Comparison of ENCODE assay signal across 7 mouse cellular contexts in genomic region chr4:156234021-156234501, GRCm38 (mm10). TPM values are rescaled to one million over a fixed set of nuclear protein-coding genes. Genes with fewer than 3 reads are reported as not detected.
DNase-seq lines count a peak whose midpoint lies in the region; ATAC-seq and TF ChIP-seq lines count a peak whose summit lies in the region.

No protein-coding gene starts in this region.

- no peak overlapping the region for H3K27ac ChIP-seq in testis, adult 2 months (ENCODE audit: control insufficient read depth, insufficient read depth, low read depth, low read length)
- H3K27ac ChIP-seq in hindbrain, embryonic 15.5 days (replicated peaks) = peak overlapping the region; percentile 90
- peak overlapping the region; percentile 71; the same call in 1 of the 2 replicates for H3K27ac ChIP-seq in midbrain, embryonic 11.5 days (ENCODE audit: low read depth, low read length)

- H3K4me3 ChIP-seq in testis, adult 2 months (ENCODE audit: control insufficient read depth, low read depth, low read length) = peak overlapping the region; percentile 70
- peak overlapping the region; percentile 97 for H3K4me3 ChIP-seq in hindbrain, embryonic 15.5 days
- H3K4me3 ChIP-seq in midbrain, embryonic 11.5 days (ENCODE audit: low read depth, low read length) = peak overlapping the region; percentile 92

- H3K9me3 ChIP-seq in hindbrain, embryonic 15.5 days = no peaks in the 10 kb centered on the region
- H3K9me3 ChIP-seq in midbrain, embryonic 11.5 days (ENCODE audit: control insufficient read depth, low read length) = no peaks in the 10 kb centered on the region

- H3K9ac ChIP-seq in hindbrain, embryonic 15.5 days = peak overlapping the region; percentile 62
- H3K9ac ChIP-seq in midbrain, embryonic 11.5 days (ENCODE audit: low read length) = peak overlapping the region; percentile 67

- H3K27me3 ChIP-seq in testis, adult 2 months (ENCODE audit: control insufficient read depth, insufficient read depth, low read length) = no peaks in the 10 kb centered on the region
- no peaks in the 10 kb centered on the region for H3K27me3 ChIP-seq in hindbrain, embryonic 15.5 days
- H3K27me3 ChIP-seq in midbrain, embryonic 11.5 days (ENCODE audit: control insufficient read depth, insufficient read depth, low read length) = no peaks in the 10 kb centered on the region

- no peak for TF ChIP-seq POLR2A in testis, adult 2 months (IDR thresholded peaks at IDR 0.05; ENCODE audit: control insufficient read depth, low read depth, low read length)

- DNase-seq in testis, postnatal 14 days (ENCODE audit: low spot score) = no peak
- peak; percentile 51 for DNase-seq in embryo, embryonic 9.5 days (ENCODE audit: extremely low spot score)
- peak; percentile 90 for DNase-seq in midbrain, embryonic 11.5 days (ENCODE audit: low spot score, missing footprints)
- DNase-seq in right cerebral cortex, postnatal 10 days (ENCODE audit: low spot score in 2 of 2) = no peak
- DNase-seq in T-cell, adult 2 months (ENCODE audit: low spot score) = no peak

- no peak for TF ChIP-seq CTCF in testis, adult 2 months (IDR thresholded peaks at IDR 0.05; ENCODE audit: control insufficient read depth, insufficient read depth, insufficient replicate concordance, low read depth, low read length)

- peak overlapping the region; percentile 93 for H3K4me2 ChIP-seq in hindbrain, embryonic 15.5 days
- peak overlapping the region; percentile 89 for H3K4me2 ChIP-seq in midbrain, embryonic 11.5 days

- peaks cover 10% of the 10 kb centered on the region for H3K4me1 ChIP-seq in testis, adult 2 months (ENCODE audit: control insufficient read depth, insufficient read depth, low read length)
- peaks cover 20% of the 10 kb centered on the region for H3K4me1 ChIP-seq in hindbrain, embryonic 15.5 days (replicated peaks)
- H3K4me1 ChIP-seq in midbrain, embryonic 11.5 days (ENCODE audit: control insufficient read depth, insufficient read depth, low read length) = peaks cover 11% of the 10 kb centered on the region

- WGBS in hindbrain, embryonic 15.5 days = 2% methylated on average over 17 of the region's 17 CpGs
- WGBS in midbrain, embryonic 11.5 days = 4% methylated on average over 16 of the region's 17 CpGs

- 0 out of 2 replicates have a peak, but pooled peaks have one; percentile 10 for ATAC-seq in hindbrain, embryonic 15.5 days (ENCODE audit: low FRiP score, low read depth)
- 0 out of 2 replicates have a peak, but pooled peaks have one; percentile 34 for ATAC-seq in midbrain, embryonic 11.5 days (ENCODE audit: low FRiP score)

- no peaks in the 10 kb centered on the region for H3K36me3 ChIP-seq in testis, adult 2 months (ENCODE audit: control insufficient read depth, insufficient read depth, low read length)
- peaks cover 35% of the 10 kb centered on the region for H3K36me3 ChIP-seq in hindbrain, embryonic 15.5 days
- peaks cover 33% of the 10 kb centered on the region for H3K36me3 ChIP-seq in midbrain, embryonic 11.5 days (ENCODE audit: control insufficient read depth, insufficient read depth, low read length)

RNA-seq across cellular contexts. Expression of gene Plekhn1, which starts 0.6 kb away (rescaled TPM):
- polyA plus RNA-seq in testis, adult 2 months (2012; rRNA removed) = 40.2 and 42.7 TPM in 2 replicates
- 26.1 and 30.4 TPM in 2 replicates for polyA plus RNA-seq in hindbrain, embryonic 15.5 days (2015; fragmentation: Nextera tagmentation; extraction: Ambion mirVana)
- polyA plus RNA-seq in midbrain, embryonic 11.5 days (2014; fragmentation: Nextera tagmentation; extraction: Ambion mirVana) = 15.6 and 18.1 TPM in 2 replicates

RNA-seq across cellular contexts. Expression of gene Noc2l, which starts 1.7 kb away (rescaled TPM):
- 13.0 and 13.6 TPM in 2 replicates for polyA plus RNA-seq in testis, adult 2 months (2012; rRNA removed)
- polyA plus RNA-seq in hindbrain, embryonic 15.5 days (2015; fragmentation: Nextera tagmentation; extraction: Ambion mirVana) = 53.4 and 59.0 TPM in 2 replicates
- 74.3 and 81.9 TPM in 2 replicates for polyA plus RNA-seq in midbrain, embryonic 11.5 days (2014; fragmentation: Nextera tagmentation; extraction: Ambion mirVana)

RNA-seq across cellular contexts. Expression of gene Perm1, which starts 18.4 kb away (rescaled TPM):
- polyA plus RNA-seq in testis, adult 2 months (2012; rRNA removed) = not detected in 2 replicates
- 1.9 and 2.5 TPM in 2 replicates for polyA plus RNA-seq in hindbrain, embryonic 15.5 days (2015; fragmentation: Nextera tagmentation; extraction: Ambion mirVana)
- polyA plus RNA-seq in midbrain, embryonic 11.5 days (2014; fragmentation: Nextera tagmentation; extraction: Ambion mirVana) = 0.81 and 1.2 TPM in 2 replicates

RNA-seq across cellular contexts. Expression of gene Samd11, which starts 21.4 kb away (rescaled TPM):
- 3.0 and 4.7 TPM in 2 replicates for polyA plus RNA-seq in testis, adult 2 months (2012; rRNA removed)
- 2.2 and 3.9 TPM in 2 replicates for polyA plus RNA-seq in hindbrain, embryonic 15.5 days (2015; fragmentation: Nextera tagmentation; extraction: Ambion mirVana)
- 2.6 TPM in 2 replicates for polyA plus RNA-seq in midbrain, embryonic 11.5 days (2014; fragmentation: Nextera tagmentation; extraction: Ambion mirVana)

RNA-seq across cellular contexts. Expression of gene AW011738, which starts 31.0 kb away (rescaled TPM):
- 0.06 and 0.24 TPM in 2 replicates for polyA plus RNA-seq in testis, adult 2 months (2012; rRNA removed)
- polyA plus RNA-seq in hindbrain, embryonic 15.5 days (2015; fragmentation: Nextera tagmentation; extraction: Ambion mirVana) = 4.5 and 5.0 TPM in 2 replicates
- 2.4 TPM in 2 replicates for polyA plus RNA-seq in midbrain, embryonic 11.5 days (2014; fragmentation: Nextera tagmentation; extraction: Ambion mirVana)

Comparison
In these comparisons a context has a peak if more than half of its experiments do, and no peak if none do; other contexts are left out.
1. DNase-seq: peak in embryo, embryonic 9.5 days (single experiment) and midbrain, embryonic 11.5 days (single experiment); none in testis, postnatal 14 days (single experiment), right cerebral cortex, postnatal 10 days (0 of 2) and T-cell, adult 2 months (single experiment).
2. Peak in every context shown above with its lines, with median percentiles within 50 percentile points of each other: H3K4me3 ChIP-seq.